Mouse (Mus musculus): ENCODE data around the gene Foxo4. TPM values are rescaled to one million over a fixed set of nuclear protein-coding genes. Genes with fewer than 3 reads are reported as not detected.

Gene Foxo4
- total and polyA plus RNA-seq, 3 experiments = 13.8 to 18.5 TPM; not detected in 1

DNA sequence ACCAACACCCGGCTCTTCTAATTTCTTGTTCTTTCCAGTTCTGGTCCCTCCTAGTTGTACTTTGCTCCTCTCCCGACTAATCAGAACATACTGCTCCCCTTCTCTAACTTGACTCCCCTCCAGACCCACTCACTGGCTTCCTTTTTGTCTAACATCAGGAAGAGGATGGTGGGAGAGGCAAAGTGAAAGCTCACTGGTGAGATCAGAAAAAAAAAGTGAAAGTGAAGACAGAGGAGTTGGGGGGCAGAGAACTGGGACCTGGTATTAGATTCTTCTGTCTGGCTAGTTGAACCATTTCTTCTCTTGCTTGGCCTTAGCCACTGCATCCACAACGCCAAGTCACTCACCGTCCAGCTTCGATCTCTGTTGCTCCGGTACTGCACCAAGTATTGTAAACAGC lies 12.3 kb downstream of the Foxo4 start:
- Histone ChIP-seq H3K27me3 (ENCODE audit: control insufficient read depth in 1 of 2, insufficient read depth in 2 of 2, low read length in 2 of 2) (no peaks in the 10 kb centered on the region), H3K9me3 (replicated peaks; ENCODE audit: insufficient read depth, low read length) (no peaks in the 10 kb centered on the region), H3K27ac (ENCODE audit: control insufficient read depth, low read depth, low read length) (no peak overlapping the region), H3K36me3 (ENCODE audit: control insufficient read depth in 1 of 2, insufficient read depth in 2 of 2, low read length in 2 of 2) (peaks cover 0 to 7% of the 10 kb centered on the region in 2 experiments; a peak in 2 of 4 replicates), H3K4me3 (ENCODE audit: control insufficient read depth in 1 of 2, insufficient read depth in 1 of 2, low read depth in 2 of 2, low read length in 2 of 2) (no peak overlapping the region), H3K79me2 (ENCODE audit: control insufficient read depth, insufficient read depth, low read length, poor library complexity) (no peaks in the 10 kb centered on the region), H3K4me1 (ENCODE audit: control insufficient read depth in 1 of 2, insufficient read depth in 2 of 2, low read length in 2 of 2) (peaks cover 4 to 8% of the 10 kb centered on the region in 2 experiments; a peak in 3 of 4 replicates), H3K9ac (ENCODE audit: control insufficient read depth, low read depth, low read length, poor library complexity, severe bottlenecking) (no peak overlapping the region)
- TF ChIP-seq E2F4 (IDR thresholded peaks at IDR 0.05; ENCODE audit: borderline replicate concordance, low read depth, low read length) (no peak), EP300 (IDR thresholded peaks at IDR 0.05; ENCODE audit: low read depth in 1 of 2, low read length in 2 of 2) (no peak), POLR2AphosphoS2 (IDR thresholded peaks at IDR 0.05; ENCODE audit: low read length) (no peak), ETS1 (IDR thresholded peaks at IDR 0.05; ENCODE audit: low read depth, low read length) (no peak), MAZ (IDR thresholded peaks at IDR 0.05; ENCODE audit: low read depth, low read length) (no peak), ZC3H11A (IDR thresholded peaks at IDR 0.05; ENCODE audit: low read depth, low read length) (no peak), ELF1 (IDR thresholded peaks at IDR 0.05; ENCODE audit: low read depth, low read length) (no peak), UBTF (IDR thresholded peaks at IDR 0.05; ENCODE audit: borderline replicate concordance, insufficient read depth, low read depth, low read length) (no peak), ZMIZ1 (IDR thresholded peaks at IDR 0.05; ENCODE audit: low read depth, low read length) (no peak), ZKSCAN1 (IDR thresholded peaks at IDR 0.05; ENCODE audit: low read depth, low read length) (no peak), ZNF384 (IDR thresholded peaks at IDR 0.05; ENCODE audit: low read depth, low read length) (no peak), TAL1 (IDR thresholded peaks at IDR 0.05; ENCODE audit: low read length) (no peak), BHLHE40 (IDR thresholded peaks at IDR 0.05; ENCODE audit: borderline replicate concordance, low read depth, low read length) (no peak)
- no peak for DNase-seq (ENCODE audit: low read depth, low spot score)

DNA sequence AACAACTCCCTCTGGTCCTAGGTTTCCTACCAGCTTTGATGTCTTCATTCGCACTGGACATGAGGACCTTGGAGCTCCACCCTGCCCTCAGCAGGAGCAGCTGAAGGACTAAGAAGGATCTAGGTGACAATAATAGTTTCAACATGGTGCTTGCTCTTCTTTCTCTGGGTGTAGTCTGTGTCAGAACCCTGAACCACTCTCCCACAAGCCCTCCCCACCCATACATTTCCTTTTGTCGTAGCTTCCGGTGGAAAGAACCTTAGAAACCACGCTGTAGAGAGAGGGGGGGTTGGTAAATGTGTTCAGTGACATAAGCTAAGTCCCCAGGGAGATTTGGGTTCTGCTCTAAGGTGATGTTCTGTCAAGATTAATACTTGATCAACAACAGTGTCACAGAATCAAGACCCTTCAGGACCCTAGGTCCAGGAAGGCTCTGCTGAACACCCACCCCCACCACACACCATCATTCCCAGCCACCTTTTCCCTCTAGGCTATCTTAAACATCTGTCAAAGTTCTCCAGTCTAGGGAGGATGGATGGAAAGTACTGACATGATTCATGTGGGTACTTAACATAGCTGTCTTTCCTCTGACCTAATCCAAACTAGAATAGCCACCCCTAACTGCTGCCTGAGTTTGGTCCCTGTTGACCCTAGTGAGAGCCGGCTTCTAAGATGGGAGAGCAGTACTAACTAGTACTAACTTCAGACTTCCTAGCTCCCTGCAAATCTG lies 13.9 kb downstream of the Foxo4 start, which contains the start of gene Il2rg:
Gene Il2rg, minus strand, starts transcription at position 231 of the 730 bp plus-strand sequence.
- peak within 1 kb of the TSS; percentile 22 to 33; a peak in 3 of 4 replicates for H3K4me3 ChIP-seq (ENCODE audit: control insufficient read depth in 1 of 2, insufficient read depth in 1 of 2, low read depth in 2 of 2, low read length in 2 of 2)
- H3K27ac ChIP-seq (ENCODE audit: control insufficient read depth, low read depth, low read length) = 0 out of 2 replicates have a peak within 1 kb of the TSS, but pooled peaks have one; percentile 4
- no peak for DNase-seq (ENCODE audit: low read depth, low spot score)

More for the DNA sequence above, 13.9 kb downstream of the Foxo4 start, which contains the start of gene Il2rg:
- Histone ChIP-seq H3K79me2 (ENCODE audit: control insufficient read depth, insufficient read depth, low read length, poor library complexity) (no peaks in the 10 kb centered on the region), H3K9me3 (replicated peaks; ENCODE audit: insufficient read depth, low read length) (no peaks in the 10 kb centered on the region), H3K36me3 (ENCODE audit: control insufficient read depth in 1 of 2, insufficient read depth in 2 of 2, low read length in 2 of 2) (peaks cover 0 to 7% of the 10 kb centered on the region in 2 experiments; a peak in 2 of 4 replicates), H3K4me1 (ENCODE audit: control insufficient read depth in 1 of 2, insufficient read depth in 2 of 2, low read length in 2 of 2) (peaks cover 5 to 10% of the 10 kb centered on the region in 2 experiments; a peak in 3 of 4 replicates), H3K27me3 (ENCODE audit: control insufficient read depth in 1 of 2, insufficient read depth in 2 of 2, low read length in 2 of 2) (no peaks in the 10 kb centered on the region), H3K9ac (ENCODE audit: control insufficient read depth, low read depth, low read length, poor library complexity, severe bottlenecking) (peak within 1 kb of the TSS; percentile 31)
- TF ChIP-seq MAX (IDR thresholded peaks at IDR 0.05; ENCODE audit: low read length) = no peak
- no peak for TF ChIP-seq RCOR1 (IDR thresholded peaks at IDR 0.05; ENCODE audit: low read depth, low read length)
- no peak for TF ChIP-seq GABPA (IDR thresholded peaks at IDR 0.05; ENCODE audit: low read depth, low read length)
- TF ChIP-seq MYC (IDR thresholded peaks at IDR 0.05; ENCODE audit: low read depth, low read length) = no peak
- no peak for TF ChIP-seq KAT2A (conservative IDR thresholded peaks at IDR 0.05; ENCODE audit: low read depth, low read length)
- no peak for TF ChIP-seq RAD21 (IDR thresholded peaks at IDR 0.05; ENCODE audit: low read depth, low read length)
- TF ChIP-seq GATA1 (IDR thresholded peaks at IDR 0.05; ENCODE audit: low read depth, low read length) = no peak
- no peak for TF ChIP-seq USF2 (IDR thresholded peaks at IDR 0.05; ENCODE audit: borderline replicate concordance in 1 of 2, insufficient read depth in 1 of 2, low read depth in 1 of 2, low read length in 2 of 2)
- no peak for TF ChIP-seq ETS1 (IDR thresholded peaks at IDR 0.05; ENCODE audit: low read depth, low read length)
- TF ChIP-seq ZKSCAN1 (IDR thresholded peaks at IDR 0.05; ENCODE audit: low read depth, low read length) = no peak
- TF ChIP-seq MYB (IDR thresholded peaks at IDR 0.05; ENCODE audit: low read depth, low read length) = no peak
- TF ChIP-seq TBP (IDR thresholded peaks at IDR 0.05; ENCODE audit: low read depth, low read length) = no peak
- TF ChIP-seq NELFE (IDR thresholded peaks at IDR 0.05; ENCODE audit: low read depth, low read length) = no peak
- TF ChIP-seq CHD1 (IDR thresholded peaks at IDR 0.05; ENCODE audit: low read depth, low read length) = no peak
- TF ChIP-seq E2F4 (IDR thresholded peaks at IDR 0.05; ENCODE audit: borderline replicate concordance, low read depth, low read length) = no peak
- TF ChIP-seq HCFC1 (IDR thresholded peaks at IDR 0.05; ENCODE audit: low read depth, low read length) = no peak
